Mouse (Mus musculus) limb, embryonic 14.5 days (tissue): ENCODE results near the gene Zdhhc5. TPM values are rescaled to one million over a fixed set of nuclear protein-coding genes. Genes with fewer than 3 reads are reported as not detected.
A peak's percentile ranks its signal among the peaks of the same experiment; 100 is the strongest.

Source experiments
- ATAC-seq: fragments of 200-750 bp; cut with Nextera tagmentation; 2 replicates; pipeline ENCODE4 v1.8.0; 2017; ENCODE audit warnings: low read depth, moderate number of reproducible peaks, moderate TSS enrichment; ENCODE audit not compliant: low FRiP score
- DNase-seq: peaks from one replicate; pipeline ENCODE4 v3.0.0-alpha.2; 2015; ENCODE audit warnings: low spot score
- H3K27ac ChIP-seq: fragments of 300-500 bp; sonication (generic); replicated peaks from 2 replicates; pipeline ENCODE4 v1.5.1; 2014; ENCODE audit warnings: low read depth, mild to moderate bottlenecking, low read length, moderate library complexity, mixed read lengths
- H3K27me3 ChIP-seq: fragments of 300-500 bp; sonication (generic); 2 replicates; pipeline ENCODE4 v1.6.1; 2014; ENCODE audit warnings: low read length, mixed read lengths; ENCODE audit not compliant: control insufficient read depth, insufficient read depth
- H3K36me3 ChIP-seq: fragments of 300-500 bp; sonication (generic); 2 replicates; pipeline ENCODE4 v1.6.1; 2014; ENCODE audit warnings: mild to moderate bottlenecking, low read length, moderate library complexity, mixed read lengths; ENCODE audit not compliant: control insufficient read depth, insufficient read depth
- H3K4me1 ChIP-seq: fragments of 300-500 bp; sonication (generic); 2 replicates; pipeline ENCODE4 v1.6.1; 2014; ENCODE audit warnings: antibody characterized with exemption, low read length, mixed read lengths; ENCODE audit not compliant: control insufficient read depth, insufficient read depth
- H3K4me2 ChIP-seq: fragments of 300-500 bp; sonication (generic); replicated peaks from 2 replicates; pipeline ENCODE4 v1.6.1; 2014; ENCODE audit warnings: low read depth, mild to moderate bottlenecking, low read length, moderate library complexity; ENCODE audit not compliant: severe bottlenecking
- H3K4me3 ChIP-seq: fragments of 300-500 bp; sonication (generic); replicated peaks from 2 replicates; pipeline ENCODE4 v1.5.1; 2014; ENCODE audit warnings: low read length
- H3K9ac ChIP-seq: fragments of 300-500 bp; sonication (generic); 2 replicates; pipeline ENCODE4 v1.6.1; 2014; ENCODE audit warnings: mild to moderate bottlenecking, low read depth, low read length, moderate library complexity; ENCODE audit not compliant: severe bottlenecking
- H3K9me3 ChIP-seq: fragments of 300-500 bp; sonication (generic); 2 replicates; pipeline ENCODE4 v1.6.1; 2016; ENCODE audit warnings: low read length; ENCODE audit not compliant: control insufficient read depth
- POLR2A ChIP-seq: fragments of 200-500 bp; IDR thresholded peaks from 2 replicates; pipeline ENCODE4 v1.8.0; 2012; ENCODE audit warnings: inconsistent platforms, mild to moderate bottlenecking, moderate library complexity, borderline replicate concordance; ENCODE audit not compliant: insufficient read depth, insufficient read length; ENCODE audit errors: extremely low read depth
- WGBS: fragments of 180-500 bp; shearing (Covaris S2); extraction: QIAGEN DNeasy Blood & Tissue Kit; methylation state at CpG from one replicate; pipeline ENCODE4 v1.1.7; 2014; 5-methylcytosine and 5-hydroxymethylcytosine counted together
- polyA plus RNA-seq, 2 experiments: library from polyadenylated mRNA; depleted of rRNA in 1 of 2; stranded (reverse) in 1 of 2; unstranded in 1 of 2; fragments of >200 nt; fragmentation: Nextera tagmentation in 1 of 2; extraction: Ambion mirVana in 1 of 2; gene quantifications; 2 replicates each; pipeline versions ENCODE4 v1.2.1 to v1.2.3; 2012 to 2014

The Zdhhc5 gene
- polyA plus RNA-seq, 2 experiments: 36.5 to 46.6 TPM

GRCm38 (mm10) chr2:84658806-84659205, 56.2 kb downstream of the Zdhhc5 start, which contains the start of gene Btbd18:
TSS of gene Btbd18 (plus strand) at chr2:84659079.
- no peaks in the 10 kb centered on the region for H3K36me3 ChIP-seq
- no peak for DNase-seq
- no peaks in the 10 kb centered on the region for H3K27me3 ChIP-seq
- H3K4me3 ChIP-seq: no peak within 1 kb of the TSS
- no peak within 1 kb of the TSS for H3K27ac ChIP-seq
- TF ChIP-seq POLR2A: no peak
- WGBS: 95% methylated on average over 32 of the region's 32 CpGs
- no peak within 1 kb of the TSS for H3K4me2 ChIP-seq
- no peaks in the 10 kb centered on the region for H3K9me3 ChIP-seq
- ATAC-seq: no peak
- H3K9ac ChIP-seq: no peak within 1 kb of the TSS
- no peaks in the 10 kb centered on the region for H3K4me1 ChIP-seq

GRCm38 (mm10) chr2:84655864-84656263, 59.1 kb downstream of the Zdhhc5 start:
- H3K4me1 ChIP-seq: no peaks in the 10 kb centered on the region
- no peaks in the 10 kb centered on the region for H3K9me3 ChIP-seq
- H3K4me3 ChIP-seq: no peak overlapping the region
- H3K4me2 ChIP-seq: no peak overlapping the region
- no peak for TF ChIP-seq POLR2A
- no peak overlapping the region for H3K27ac ChIP-seq
- no peak for DNase-seq
- 61% methylated on average over 1 of the region's 1 CpGs for WGBS
- no peak for ATAC-seq
- no peaks in the 10 kb centered on the region for H3K27me3 ChIP-seq
- H3K9ac ChIP-seq: no peak overlapping the region
- no peaks in the 10 kb centered on the region for H3K36me3 ChIP-seq

GRCm38 (mm10) chr2:84653354-84653753, 61.6 kb downstream of the Zdhhc5 start:
- ATAC-seq (no peak), DNase-seq (no peak)
- Histone ChIP-seq H3K27ac (no peak overlapping the region), H3K27me3 (no peaks in the 10 kb centered on the region), H3K9ac (no peak overlapping the region), H3K4me2 (no peak overlapping the region), H3K4me1 (no peaks in the 10 kb centered on the region), H3K9me3 (no peaks in the 10 kb centered on the region), H3K4me3 (no peak overlapping the region), H3K36me3 (no peaks in the 10 kb centered on the region)
- TF ChIP-seq POLR2A: no peak

- DNase-seq: peak; percentile 95
- peak within 1 kb of the TSS; percentile 89 for H3K9ac ChIP-seq
- no peaks in the 10 kb centered on the region for H3K9me3 ChIP-seq
- peaks cover 2% of the 10 kb centered on the region for H3K4me1 ChIP-seq
- no peaks in the 10 kb centered on the region for H3K27me3 ChIP-seq
- peak within 1 kb of the TSS; percentile 94 for H3K27ac ChIP-seq
- WGBS: 0% methylated on average over 15 of the region's 15 CpGs
- peak within 1 kb of the TSS; percentile 54 for H3K4me2 ChIP-seq
- peak; percentile 97; the same call in 1 of the 2 replicates for TF ChIP-seq POLR2A
- peak within 1 kb of the TSS; percentile 66 for H3K4me3 ChIP-seq
- ATAC-seq: peak; percentile 98
- no peaks in the 10 kb centered on the region for H3K36me3 ChIP-seq
Measured at GRCm38 (mm10) chr2:84650464-84651195, 64.3 kb downstream of the Zdhhc5 start, which contains the start of gene Ctnnd1. TSS of gene Ctnnd1 (minus strand) at chr2:84650765.

- H3K9ac ChIP-seq: peak overlapping the region; percentile 89
- 0% methylated on average over 10 of the region's 10 CpGs for WGBS
- TF ChIP-seq POLR2A: no peak
- H3K4me1 ChIP-seq: peaks cover 2% of the 10 kb centered on the region
- ATAC-seq (no peak), DNase-seq (peak; percentile 10)
- no peaks in the 10 kb centered on the region for H3K9me3 ChIP-seq
- no peaks in the 10 kb centered on the region for H3K36me3 ChIP-seq
- peak overlapping the region; percentile 53 for H3K4me2 ChIP-seq
- peak overlapping the region; percentile 94 for H3K27ac ChIP-seq
- peak overlapping the region; percentile 66 for H3K4me3 ChIP-seq
- H3K27me3 ChIP-seq: no peaks in the 10 kb centered on the region
Measured at GRCm38 (mm10) chr2:84649674-84650073, 65.3 kb downstream of the Zdhhc5 start.
